Mouse (Mus musculus) liver, embryonic 14.5 days (tissue): Measurements from ENCODE around the gene Kcnj14. TPM values are rescaled to one million over a fixed set of nuclear protein-coding genes. Genes with fewer than 3 reads are reported as not detected.

Experiments
- ATAC-seq: fragments of 200-750 bp; cut with Nextera tagmentation; 2 replicates; pipeline ENCODE4 v1.8.0; 2017; ENCODE audit warnings: moderate number of reproducible peaks, mild to moderate bottlenecking, moderate library complexity; ENCODE audit not compliant: insufficient read depth
- DNase-seq, 3 experiments: peaks; one replicate each; pipeline ENCODE4 v3.0.0-alpha.2; 2012 to 2013; ENCODE audit warnings: low read depth in 3 of 3, low spot score in 3 of 3
- H3K27ac ChIP-seq: fragments of 300-500 bp; sonication (generic); 2 replicates; pipeline ENCODE4 v1.5.1; 2014; ENCODE audit warnings: moderate library complexity, mild to moderate bottlenecking, control low read depth, inconsistent platforms
- H3K27me3 ChIP-seq: fragments of 300-500 bp; sonication (generic); 2 replicates; pipeline ENCODE4 v1.6.1; 2014; ENCODE audit warnings: mild to moderate bottlenecking, low read length, moderate library complexity; ENCODE audit not compliant: control insufficient read depth, insufficient read depth
- H3K36me3 ChIP-seq: fragments of 300-500 bp; sonication (generic); replicated peaks from 2 replicates; pipeline ENCODE4 v1.6.1; 2014; ENCODE audit warnings: low read depth; ENCODE audit not compliant: control insufficient read depth, insufficient read depth
- H3K4me1 ChIP-seq, 2 experiments: fragments of 200-500 bp in 1 of 2; fragments of 300-500 bp in 1 of 2; sonication (generic) in 1 of 2; replicated peaks; 2 replicates each; pipeline ENCODE4 v1.6.1; 2012 to 2014; ENCODE audit warnings: antibody characterized with exemption in 1 of 2, inconsistent platforms in 1 of 2, low read length in 1 of 2; ENCODE audit not compliant: control insufficient read depth in 2 of 2, insufficient read depth in 2 of 2
- H3K4me2 ChIP-seq: fragments of 300-500 bp; sonication (generic); 2 replicates; pipeline ENCODE4 v1.6.1; 2014; ENCODE audit warnings: low read depth, mild to moderate bottlenecking, control low read depth, moderate library complexity
- H3K4me3 ChIP-seq, 2 experiments: fragments of 200-500 bp in 1 of 2; fragments of 300-500 bp in 1 of 2; sonication (generic) in 1 of 2; 2 replicates each; pipeline ENCODE4 v1.5.1; 2012 to 2014; ENCODE audit warnings: low read depth in 2 of 2, low read length in 2 of 2, mild to moderate bottlenecking in 2 of 2, control low read depth in 1 of 2, inconsistent platforms in 1 of 2, moderate library complexity in 1 of 2; ENCODE audit not compliant: insufficient read depth in 1 of 2
- H3K9ac ChIP-seq: fragments of 300-500 bp; sonication (generic); replicated peaks from 2 replicates; pipeline ENCODE4 v1.6.1; 2014; ENCODE audit warnings: mild to moderate bottlenecking, control low read depth, moderate library complexity
- H3K9me3 ChIP-seq: fragments of 300-500 bp; sonication (generic); 2 replicates; pipeline ENCODE4 v1.6.1; 2016; ENCODE audit warnings: low read length, mixed read lengths; ENCODE audit not compliant: control insufficient read depth
- CTCF ChIP-seq: IDR thresholded peaks from 2 replicates; pipeline ENCODE4 v1.5.1; 2016; ENCODE audit warnings: antibody characterized with exemption, low read depth, control low read depth
- EP300 ChIP-seq: IDR thresholded peaks from 2 replicates; pipeline ENCODE4 v1.6.1; 2016; ENCODE audit warnings: antibody characterized with exemption, low read depth
- WGBS: fragments of 180-500 bp; shearing (Covaris S2); extraction: QIAGEN DNeasy Blood & Tissue Kit; methylation state at CpG from one replicate; pipeline ENCODE4 v1.1.7; 2014; ENCODE audit not compliant: insufficient replicate concordance; 5-methylcytosine and 5-hydroxymethylcytosine counted together
- polyA plus RNA-seq, 2 experiments: library from polyadenylated mRNA; depleted of rRNA in 1 of 2; stranded (reverse) in 1 of 2; unstranded in 1 of 2; fragments of >200 nt; fragmentation: Nextera tagmentation in 1 of 2; extraction: Ambion mirVana in 1 of 2; gene quantifications; 2 replicates each; pipeline versions ENCODE4 v1.2.1 to v1.2.3; 2012 to 2014

Gene Kcnj14
- polyA plus RNA-seq, 2 experiments, result 0.06 TPM

GRCm38 (mm10) chr7:45862804-45863203 lies 38.2 kb upstream of the Kcnj14 start:
- no peak for TF ChIP-seq CTCF
- TF ChIP-seq EP300, result no peak
- peaks cover 24% of the 10 kb centered on the region for H3K27me3 ChIP-seq

DNA sequence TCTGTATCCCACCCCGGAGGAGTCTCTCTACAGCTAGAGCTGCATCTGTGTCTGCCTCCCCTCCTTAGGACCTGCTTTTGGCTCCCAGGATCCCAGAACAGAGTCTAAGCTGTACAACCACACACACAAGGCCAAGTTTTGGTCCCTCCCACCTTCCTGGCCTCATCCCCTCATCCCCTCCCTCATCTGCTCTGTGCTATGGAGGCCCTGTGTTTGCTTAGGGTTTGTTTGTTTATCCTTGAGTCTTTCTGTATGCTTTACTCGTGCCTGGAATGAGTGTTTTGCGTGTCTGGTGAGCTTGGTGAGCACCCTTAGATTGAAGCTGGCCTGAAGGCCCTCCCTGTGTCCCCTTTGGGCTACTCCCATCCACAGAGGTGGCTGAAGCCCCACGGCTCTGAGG lies 34.4 kb upstream of the Kcnj14 start:
- Histone ChIP-seq H3K27me3 (peaks cover 18% of the 10 kb centered on the region), H3K4me1 (no peaks in the 10 kb centered on the region), H3K9ac (no peak overlapping the region), H3K36me3 (no peaks in the 10 kb centered on the region), H3K9me3 (no peaks in the 10 kb centered on the region), H3K27ac (no peak overlapping the region), H3K4me3 (no peak overlapping the region), H3K4me2 (no peak overlapping the region)
- DNase-seq, result no peak
- 35% methylated on average over 4 of the region's 4 CpGs for WGBS
- TF ChIP-seq EP300, result no peak
- no peak for TF ChIP-seq CTCF
- ATAC-seq, result no peak

More at GRCm38 (mm10) chr7:45862804-45863203, 38.2 kb upstream of the Kcnj14 start:
- no peak overlapping the region for H3K4me3 ChIP-seq
- H3K9ac ChIP-seq, result no peak overlapping the region
- ATAC-seq (no peak), DNase-seq (no peak)
- H3K4me2 ChIP-seq, result no peak overlapping the region
- 64% methylated on average over 7 of the region's 7 CpGs for WGBS
- H3K4me1 ChIP-seq, result peaks cover 0 to 3% of the 10 kb centered on the region in 2 experiments; a peak in 2 of 4 replicates
- no peak overlapping the region for H3K27ac ChIP-seq
- H3K9me3 ChIP-seq, result no peaks in the 10 kb centered on the region
- no peaks in the 10 kb centered on the region for H3K36me3 ChIP-seq

GRCm38 (mm10) chr7:45856950-45857901 lies 32.6 kb upstream of the Kcnj14 start:
- no peaks in the 10 kb centered on the region for H3K4me1 ChIP-seq
- no peak for ATAC-seq
- no peak for DNase-seq
- H3K27ac ChIP-seq, result no peak overlapping the region
- TF ChIP-seq EP300, result no peak
- TF ChIP-seq CTCF, result no peak
- WGBS, result 2% methylated on average over 30 of the region's 30 CpGs
- peaks cover 18% of the 10 kb centered on the region for H3K27me3 ChIP-seq
- H3K9me3 ChIP-seq, result no peaks in the 10 kb centered on the region
- H3K4me3 ChIP-seq, result peak overlapping the region in 1 of 2 experiments; percentile 12; a peak in 1 of 4 replicates
- H3K36me3 ChIP-seq, result no peaks in the 10 kb centered on the region
- H3K9ac ChIP-seq, result no peak overlapping the region
- peak overlapping the region; percentile 18 for H3K4me2 ChIP-seq

DNA sequence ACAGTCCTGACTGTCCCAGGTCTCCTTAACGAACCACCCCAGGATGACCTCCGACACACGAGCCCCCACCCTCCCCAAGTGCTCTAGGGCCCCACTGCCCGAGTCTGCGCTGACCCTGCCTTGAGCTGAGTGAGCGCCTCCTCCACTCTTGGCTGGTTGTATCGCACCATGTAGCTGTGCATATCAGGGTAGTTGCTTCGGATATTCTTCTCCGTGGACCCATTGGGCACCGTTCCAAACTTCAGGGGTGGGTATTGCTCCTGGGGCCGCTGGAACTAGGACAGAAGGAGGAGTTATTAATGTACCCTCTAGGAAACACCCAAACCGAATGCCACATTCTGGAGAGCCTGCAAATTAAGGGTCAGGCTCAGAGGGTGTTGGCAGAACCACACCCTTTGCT lies 28.5 kb upstream of the Kcnj14 start:
- no peak for TF ChIP-seq EP300
- no peak for TF ChIP-seq CTCF
- Histone ChIP-seq H3K4me3 (no peak overlapping the region), H3K4me2 (no peak overlapping the region), H3K4me1 (no peaks in the 10 kb centered on the region), H3K27ac (no peak overlapping the region), H3K9me3 (no peaks in the 10 kb centered on the region), H3K9ac (no peak overlapping the region), H3K27me3 (peaks cover 15% of the 10 kb centered on the region), H3K36me3 (no peaks in the 10 kb centered on the region)
- DNase-seq, result no peak
- WGBS, result 64% methylated on average over 12 of the region's 12 CpGs
- ATAC-seq, result no peak

- TF ChIP-seq EP300 (no peak), CTCF (no peak)
- no peak for ATAC-seq
- no peaks in the 10 kb centered on the region for H3K36me3 ChIP-seq
- H3K9me3 ChIP-seq, result no peaks in the 10 kb centered on the region
- no peaks in the 10 kb centered on the region for H3K4me1 ChIP-seq
- 58% methylated on average over 3 of the region's 3 CpGs for WGBS
- no peak overlapping the region for H3K4me2 ChIP-seq
- H3K9ac ChIP-seq, result no peak overlapping the region
- no peak for DNase-seq
- H3K27me3 ChIP-seq, result peaks cover 6% of the 10 kb centered on the region; the same call in 1 of the 2 replicates
- no peak overlapping the region for H3K4me3 ChIP-seq
- H3K27ac ChIP-seq, result no peak overlapping the region
Observed at GRCm38 (mm10) chr7:45850661-45851060, 26.1 kb upstream of the Kcnj14 start.
